Mouse (Mus musculus) pancreas, adult 10 weeks (tissue): Measurements from ENCODE around the gene Snapc4. TPM values are rescaled to one million over a fixed set of nuclear protein-coding genes. Genes with fewer than 3 reads are reported as not detected.

Experiments used
- polyA plus RNA-seq: library from polyadenylated mRNA; stranded (reverse); fragments of 350-450 nt; fragmentation: Illumina TruSeq; extraction: RNeasy Lipid Tissue Mini Kit (QIAGEN cat#74804); gene quantifications from one replicate; pipeline ENCODE4 v1.2.3, GENCODE M21; 2015; ENCODE audit warnings: low read depth, low replicate concordance; ENCODE audit not compliant: insufficient read depth

Gene Snapc4
- polyA plus RNA-seq = 22.5 TPM

GRCm38 (mm10) chr2:26380131-26380771, at the start of gene Snapc4:
Snapc4 (minus strand) TSS chr2:26380653.

GRCm38 (mm10) chr2:26408515-26409356, 28.3 kb upstream of the Snapc4 start, which contains the start of gene Inpp5e:
Inpp5e (minus strand) TSS chr2:26409203.

GRCm38 (mm10) chr2:26389154-26389690, 8.8 kb upstream of the Snapc4 start, which contains the start of the genes Entr1 and Pmpca:
Entr1 (minus strand) TSS chr2:26389316.
Pmpca (plus strand) TSS chr2:26389339.

GRCm38 (mm10) chr2:26360772-26361171, 19.7 kb downstream of the Snapc4 start, which contains the start of gene Card9:
Card9 (minus strand) TSS chr2:26360918.

GRCm38 (mm10) chr2:26351358-26352290, 28.8 kb downstream of the Snapc4 start, which contains the start of gene Dnlz:
Dnlz (minus strand) TSS chr2:26352110.

GRCm38 (mm10) chr2:26315072-26315924, 65.2 kb downstream of the Snapc4 start, which contains the start of gene Gpsm1:
Gpsm1 (plus strand) TSS chr2:26315515.

Other genes with a start within 250 kb of the Snapc4 start
- 0.55 TPM for gene Lhx3, start 172.4 kb downstream of the Snapc4 start, polyA plus RNA-seq
- gene Qsox2, start 143.1 kb downstream of the Snapc4 start, polyA plus RNA-seq = 15.2 TPM
- gene Ccdc187, start 86.1 kb downstream of the Snapc4 start, polyA plus RNA-seq = 0.30 TPM
- gene Gpsm1, start 65.1 kb downstream of the Snapc4 start, polyA plus RNA-seq = 23.9 TPM
- gene Dnlz, start 28.5 kb downstream of the Snapc4 start, polyA plus RNA-seq = 4.9 TPM
- gene Card9, start 19.7 kb downstream of the Snapc4 start, polyA plus RNA-seq = 1.7 TPM
- 38.2 TPM for gene Entr1, start 8.7 kb upstream of the Snapc4 start, polyA plus RNA-seq
- 14.2 TPM for gene Pmpca, start 8.7 kb upstream of the Snapc4 start, polyA plus RNA-seq
- gene Inpp5e, start 28.6 kb upstream of the Snapc4 start, polyA plus RNA-seq = 4.4 TPM
- 18.6 TPM for gene Sec16a, start 64.6 kb upstream of the Snapc4 start, polyA plus RNA-seq
- gene Notch1, start 136.0 kb upstream of the Snapc4 start, polyA plus RNA-seq = 9.8 TPM
- 141 TPM for gene Egfl7, start 199.4 kb upstream of the Snapc4 start, polyA plus RNA-seq
- not detected for gene Gm20532, start 206.0 kb upstream of the Snapc4 start, polyA plus RNA-seq
- 12.9 TPM for gene Agpat2, start 223.8 kb upstream of the Snapc4 start, polyA plus RNA-seq
- 1.4 TPM for gene Fam69b, start 247.8 kb upstream of the Snapc4 start, polyA plus RNA-seq